Comparison of ENCODE assay signal across 23 mouse cellular contexts in the genomic region with DNA sequence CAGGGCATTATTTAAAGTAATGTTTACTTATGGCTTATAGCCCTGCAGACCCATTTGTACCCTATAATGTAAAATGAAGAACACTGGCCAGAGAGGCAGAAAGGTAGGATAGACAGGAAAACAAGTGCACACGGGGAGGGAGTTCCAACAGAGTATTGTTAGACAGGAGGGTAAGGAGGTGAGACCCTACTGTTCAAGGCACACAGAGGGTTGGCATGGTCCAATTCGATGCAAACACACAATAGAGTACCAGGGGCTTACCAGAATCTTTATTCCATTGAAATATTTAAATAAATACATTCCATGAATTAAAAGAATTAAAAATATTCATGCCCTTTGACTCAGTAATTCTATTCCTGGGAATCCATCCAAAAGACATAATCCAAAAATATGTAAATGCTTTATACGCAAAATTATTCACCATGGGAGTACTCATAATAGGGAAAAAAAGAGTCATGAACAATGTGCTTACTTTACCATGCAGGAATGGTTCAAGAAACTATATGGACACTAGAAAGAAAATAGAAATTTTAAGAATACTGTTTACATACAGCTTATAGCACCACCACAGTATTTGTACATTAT.
DNase-seq lines count a peak whose midpoint lies in the region; ATAC-seq and TF ChIP-seq lines count a peak whose summit lies in the region.
"Had no signal": no experiment of that assay in that cellular context is flagged by ENCODE, and none has a peak within 500 bp of the region (broad histone marks: within the 10 kb centered on the region; RNA-seq: fewer than 3 reads in every experiment).

No protein-coding gene starts in this region.

- H3K27me3 ChIP-seq in embryonic facial prominence, embryonic 13.5 days, result no peaks in the 10 kb centered on the region
- no peaks in the 10 kb centered on the region for H3K27me3 ChIP-seq in embryonic facial prominence, embryonic 10.5 days (replicated peaks; ENCODE audit: low read depth, poor library complexity, severe bottlenecking)
- H3K27me3 ChIP-seq in limb, embryonic 14.5 days (ENCODE audit: control insufficient read depth, insufficient read depth, low read length), result no peaks in the 10 kb centered on the region
- H3K27me3 ChIP-seq in limb, embryonic 10.5 days (ENCODE audit: low read depth, poor library complexity, severe bottlenecking), result no peaks in the 10 kb centered on the region
- H3K27me3 ChIP-seq in midbrain, embryonic 14.5 days (ENCODE audit: control insufficient read depth, insufficient read depth, low read length), result no peaks in the 10 kb centered on the region
- H3K27me3 ChIP-seq in midbrain, embryonic 11.5 days (ENCODE audit: control insufficient read depth, insufficient read depth, low read length), result no peaks in the 10 kb centered on the region
- H3K27me3 ChIP-seq: heart, embryonic 15.5 days; hindbrain, embryonic 13.5 days had no signal

- H3K9ac ChIP-seq in embryonic facial prominence, embryonic 13.5 days, result no peak overlapping the region
- no peak overlapping the region for H3K9ac ChIP-seq in limb, embryonic 14.5 days (ENCODE audit: low read depth, low read length, severe bottlenecking)
- H3K9ac ChIP-seq in midbrain, embryonic 14.5 days (replicated peaks; ENCODE audit: low read length), result no peak overlapping the region
- no peak overlapping the region for H3K9ac ChIP-seq in midbrain, embryonic 11.5 days (ENCODE audit: low read length)
- H3K9ac ChIP-seq: heart, embryonic 15.5 days; hindbrain, embryonic 13.5 days had no signal

- H3K9me3 ChIP-seq in embryonic facial prominence, embryonic 13.5 days, result no peaks in the 10 kb centered on the region
- H3K9me3 ChIP-seq in embryonic facial prominence, embryonic 10.5 days, result no peaks in the 10 kb centered on the region
- H3K9me3 ChIP-seq in limb, embryonic 14.5 days (ENCODE audit: control insufficient read depth, low read length), result no peaks in the 10 kb centered on the region
- no peaks in the 10 kb centered on the region for H3K9me3 ChIP-seq in limb, embryonic 10.5 days (replicated peaks)
- no peaks in the 10 kb centered on the region for H3K9me3 ChIP-seq in midbrain, embryonic 14.5 days (ENCODE audit: control insufficient read depth, low read length)
- no peaks in the 10 kb centered on the region for H3K9me3 ChIP-seq in midbrain, embryonic 11.5 days (ENCODE audit: control insufficient read depth, low read length)
- H3K9me3 ChIP-seq: forebrain, embryonic 10.5 days; G1E; heart, embryonic 15.5 days; hindbrain, embryonic 13.5 days had no signal

- H3K36me3 ChIP-seq in embryonic facial prominence, embryonic 13.5 days, result no peaks in the 10 kb centered on the region
- no peaks in the 10 kb centered on the region for H3K36me3 ChIP-seq in embryonic facial prominence, embryonic 10.5 days (replicated peaks)
- H3K36me3 ChIP-seq in limb, embryonic 14.5 days (ENCODE audit: control insufficient read depth, insufficient read depth, low read length), result no peaks in the 10 kb centered on the region
- no peaks in the 10 kb centered on the region for H3K36me3 ChIP-seq in limb, embryonic 10.5 days
- H3K36me3 ChIP-seq in midbrain, embryonic 14.5 days (ENCODE audit: control insufficient read depth, insufficient read depth, low read length), result no peaks in the 10 kb centered on the region
- H3K36me3 ChIP-seq in midbrain, embryonic 11.5 days (ENCODE audit: control insufficient read depth, insufficient read depth, low read length), result no peaks in the 10 kb centered on the region
- H3K36me3 ChIP-seq: forebrain, embryonic 10.5 days; G1E; heart, embryonic 15.5 days; hindbrain, embryonic 13.5 days had no signal

- DNase-seq in embryonic facial prominence, embryonic 10.5 days (ENCODE audit: low spot score), result no peak
- DNase-seq in limb, embryonic 14.5 days (ENCODE audit: low spot score), result peak; percentile 21
- DNase-seq in limb, embryonic 10.5 days (ENCODE audit: low spot score), result no peak
- DNase-seq in midbrain, embryonic 14.5 days, result peak; percentile 31
- no peak for DNase-seq in midbrain, embryonic 11.5 days (ENCODE audit: low spot score, missing footprints)
- no peak for DNase-seq in ovary, postnatal 10 days (ENCODE audit: low spot score)
- DNase-seq: adrenal gland, adult 8-10 months; adrenal gland, postnatal 36 days; B cell, adult 2 months; cerebellum, adult 2 months; cerebellum, postnatal 10 days; gastrocnemius, postnatal 36 days; heart, adult 2 months; heart, postnatal 14 days had no signal

- no peak overlapping the region for H3K4me2 ChIP-seq in embryonic facial prominence, embryonic 13.5 days
- H3K4me2 ChIP-seq in limb, embryonic 14.5 days (replicated peaks; ENCODE audit: low read depth, low read length, severe bottlenecking), result no peak overlapping the region
- H3K4me2 ChIP-seq in midbrain, embryonic 14.5 days (ENCODE audit: low read length), result no peak overlapping the region
- H3K4me2 ChIP-seq in midbrain, embryonic 11.5 days, result no peak overlapping the region
- H3K4me2 ChIP-seq: heart, embryonic 11.5 days; heart, embryonic 15.5 days; hindbrain, embryonic 13.5 days had no signal

- WGBS in embryonic facial prominence, embryonic 13.5 days, result 62% methylated on average over 3 of the region's 3 CpGs
- 88% methylated on average over 3 of the region's 3 CpGs for WGBS in embryonic facial prominence, embryonic 10.5 days
- 76% methylated on average over 3 of the region's 3 CpGs for WGBS in limb, embryonic 14.5 days
- 90% methylated on average over 3 of the region's 3 CpGs for WGBS in limb, embryonic 10.5 days
- WGBS in midbrain, embryonic 14.5 days, result 39% methylated on average over 3 of the region's 3 CpGs
- WGBS in midbrain, embryonic 11.5 days, result 77% methylated on average over 3 of the region's 3 CpGs

- H3K4me3 ChIP-seq in embryonic facial prominence, embryonic 13.5 days, result no peak overlapping the region
- no peak overlapping the region for H3K4me3 ChIP-seq in embryonic facial prominence, embryonic 10.5 days
- H3K4me3 ChIP-seq in limb, embryonic 14.5 days (replicated peaks; ENCODE audit: low read length), result no peak overlapping the region
- H3K4me3 ChIP-seq in limb, embryonic 10.5 days, result no peak overlapping the region
- no peak overlapping the region for H3K4me3 ChIP-seq in midbrain, embryonic 14.5 days (replicated peaks; ENCODE audit: low read depth, low read length)
- no peak overlapping the region for H3K4me3 ChIP-seq in midbrain, embryonic 11.5 days (ENCODE audit: low read depth, low read length)
- H3K4me3 ChIP-seq: erythroblast, embryonic 14.5 days; forebrain, embryonic 10.5 days; heart, adult 2 months; heart, embryonic 15.5 days; hindbrain, embryonic 13.5 days had no signal

- peak overlapping the region; percentile 55; the same call in 1 of the 2 replicates for H3K27ac ChIP-seq in embryonic facial prominence, embryonic 13.5 days
- no peak overlapping the region for H3K27ac ChIP-seq in embryonic facial prominence, embryonic 10.5 days (replicated peaks)
- H3K27ac ChIP-seq in limb, embryonic 14.5 days (replicated peaks; ENCODE audit: low read depth, low read length), result no peak overlapping the region
- H3K27ac ChIP-seq in limb, embryonic 10.5 days, result no peak overlapping the region
- H3K27ac ChIP-seq in midbrain, embryonic 14.5 days (replicated peaks; ENCODE audit: low read depth, low read length), result peak overlapping the region; percentile 20; the same call in 1 of the 2 replicates
- H3K27ac ChIP-seq in midbrain, embryonic 11.5 days (ENCODE audit: low read depth, low read length), result no peak overlapping the region
- H3K27ac ChIP-seq: forebrain, embryonic 10.5 days; heart, embryonic 15.5 days; hindbrain, embryonic 13.5 days had no signal

- H3K4me1 ChIP-seq in embryonic facial prominence, embryonic 13.5 days, result peaks cover 11% of the 10 kb centered on the region
- H3K4me1 ChIP-seq in embryonic facial prominence, embryonic 10.5 days, result peaks cover 4% of the 10 kb centered on the region
- H3K4me1 ChIP-seq in limb, embryonic 14.5 days (ENCODE audit: control insufficient read depth, insufficient read depth, low read length), result peaks cover 1% of the 10 kb centered on the region; the same call in 1 of the 2 replicates
- peaks cover 12% of the 10 kb centered on the region for H3K4me1 ChIP-seq in limb, embryonic 10.5 days
- H3K4me1 ChIP-seq in midbrain, embryonic 14.5 days (ENCODE audit: control insufficient read depth, insufficient read depth, low read length), result peaks cover 8% of the 10 kb centered on the region; the same call in 1 of the 2 replicates
- no peaks in the 10 kb centered on the region for H3K4me1 ChIP-seq in midbrain, embryonic 11.5 days (ENCODE audit: control insufficient read depth, insufficient read depth, low read length)
- H3K4me1 ChIP-seq: heart, embryonic 15.5 days had no signal

- TF ChIP-seq POLR2A in limb, embryonic 14.5 days (IDR thresholded peaks at IDR 0.05; ENCODE audit: borderline replicate concordance, extremely low read depth, insufficient read depth, insufficient read length), result no peak

- no peak for ATAC-seq in embryonic facial prominence, embryonic 13.5 days (ENCODE audit: insufficient number of reproducible peaks, insufficient read depth, low FRiP score, low TSS enrichment, low read depth)
- ATAC-seq in limb, embryonic 14.5 days (ENCODE audit: low FRiP score, low read depth), result no peak
- ATAC-seq in midbrain, embryonic 14.5 days (ENCODE audit: low FRiP score, low TSS enrichment), result no peak
- ATAC-seq in midbrain, embryonic 11.5 days (ENCODE audit: low FRiP score), result no peak
- ATAC-seq: CD4-positive, CD25-positive, alpha-beta regulatory T cell, adult 4 months; forebrain, embryonic 14.5 days had no signal

Comparison
In these comparisons a context has a peak if more than half of its experiments do, and no peak if none do; other contexts are left out.
1. H3K27ac ChIP-seq: peak in embryonic facial prominence, embryonic 13.5 days (single experiment) and midbrain, embryonic 14.5 days (single experiment); none in embryonic facial prominence, embryonic 10.5 days (single experiment), limb, embryonic 14.5 days (single experiment), limb, embryonic 10.5 days (single experiment) and midbrain, embryonic 11.5 days (single experiment).
2. DNase-seq: peak in limb, embryonic 14.5 days (single experiment) and midbrain, embryonic 14.5 days (single experiment); none in embryonic facial prominence, embryonic 10.5 days (single experiment), limb, embryonic 10.5 days (single experiment), midbrain, embryonic 11.5 days (single experiment) and ovary, postnatal 10 days (single experiment).